Mouse (Mus musculus) cerebellum, adult 2 months (tissue): ENCODE measurements at regions not wholly inside any gene's neighbourhood (a gene's known extent, or its start where the extent isn't known, plus 50 kb on each side); places are given as distances from the start of the nearest gene placed in this dataset.

Source experiments
- DNase-seq, 2 experiments: peaks; one replicate each; pipeline ENCODE4 v3.0.0; 2021
- H3K27ac ChIP-seq: fragments of 200-500 bp; 2 replicates; pipeline ENCODE4 v1.5.1; 2012; ENCODE audit warnings: low read length, control low read depth, inconsistent platforms; ENCODE audit not compliant: insufficient read depth
- H3K27me3 ChIP-seq: fragments of 200-500 bp; 2 replicates; pipeline ENCODE4 v1.6.1; 2012; ENCODE audit warnings: inconsistent platforms, mild to moderate bottlenecking, low read length, moderate library complexity; ENCODE audit not compliant: control insufficient read depth, insufficient read depth
- H3K4me1 ChIP-seq: fragments of 200-500 bp; 2 replicates; pipeline ENCODE4 v1.6.1; 2011; ENCODE audit warnings: low read length; ENCODE audit not compliant: control insufficient read depth, insufficient read depth
- H3K4me3 ChIP-seq: fragments of 200-500 bp; replicated peaks from 2 replicates; pipeline ENCODE3; 2011; ENCODE audit warnings: mild to moderate bottlenecking, low read depth, low read length, control low read depth; ENCODE audit not compliant: insufficient read depth
- CTCF ChIP-seq: fragments of 200-500 bp; IDR thresholded peaks from 2 replicates; pipeline ENCODE4 v1.5.1; 2011; ENCODE audit warnings: low read depth, mild to moderate bottlenecking, control low read depth, low read length, moderate library complexity, borderline replicate concordance; ENCODE audit not compliant: insufficient read depth
- POLR2A ChIP-seq: fragments of 200-500 bp; IDR thresholded peaks from 2 replicates; pipeline ENCODE4 v1.6.1; 2011; ENCODE audit warnings: low read length, control low read depth, borderline replicate concordance; ENCODE audit not compliant: insufficient read depth
- WGBS: fragments of 180-500 bp; shearing (Covaris S2); methylation state at CpG from one replicate; pipeline ENCODE4 v1.1.7; 2018; 5-methylcytosine and 5-hydroxymethylcytosine counted together

- Histone ChIP-seq H3K27ac (no peak overlapping the region), H3K27me3 (no peaks in the 10 kb centered on the region), H3K4me3 (no peak overlapping the region), H3K4me1 (no peaks in the 10 kb centered on the region)
- no peak for DNase-seq
- no peak for TF ChIP-seq CTCF
- TF ChIP-seq POLR2A = no peak
- 58% methylated on average over 4 of the region's 4 CpGs for WGBS
Observed at GRCm38 (mm10) chr6:50767827-50768226, 113.6 kb upstream of the Npvf start.

DNA sequence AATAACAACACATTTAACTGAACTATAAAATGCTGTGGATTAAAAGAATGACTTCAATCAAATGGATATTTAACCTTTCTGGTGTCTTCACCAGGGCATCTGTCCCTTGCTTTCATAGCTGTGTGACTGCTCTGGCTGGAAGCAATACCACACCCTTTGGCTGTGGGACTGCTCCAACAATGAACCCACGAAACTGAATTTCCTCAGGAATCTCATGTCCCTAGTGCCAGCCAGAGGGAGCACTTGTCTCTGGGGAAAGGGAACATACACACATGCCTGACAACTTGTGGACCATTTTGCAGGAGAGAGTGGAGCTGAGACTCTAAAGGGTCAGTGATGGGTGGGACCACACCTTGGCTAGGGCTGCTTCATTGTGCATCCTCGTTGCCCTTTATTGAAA lies 114.9 kb upstream of the Npvf start:
- Histone ChIP-seq H3K27me3 (no peaks in the 10 kb centered on the region), H3K4me1 (no peaks in the 10 kb centered on the region), H3K4me3 (no peak overlapping the region), H3K27ac (no peak overlapping the region)
- 75% methylated on average over 2 of the region's 2 CpGs for WGBS
- TF ChIP-seq POLR2A (no peak), CTCF (no peak)
- no peak for DNase-seq

DNA sequence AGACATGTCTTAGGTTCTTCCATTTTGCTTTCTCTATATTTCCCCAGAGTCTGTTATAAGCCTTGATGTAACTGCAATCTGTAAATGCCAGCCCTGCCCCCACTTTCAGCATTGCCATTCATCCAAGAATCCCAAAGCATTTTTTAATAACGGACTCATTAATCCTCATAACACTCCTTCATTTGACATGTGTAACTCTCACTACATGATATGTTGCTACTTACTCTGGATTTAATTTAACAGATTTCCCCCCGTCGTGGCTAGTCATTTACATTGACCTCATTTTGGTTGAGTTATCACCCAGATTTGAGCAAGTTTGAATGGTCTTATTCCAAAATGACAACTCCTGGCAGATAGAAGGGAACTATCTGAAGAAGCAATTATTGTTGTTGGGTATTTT lies 116.2 kb upstream of the Npvf start:
- H3K4me3 ChIP-seq = no peak overlapping the region
- no peaks in the 10 kb centered on the region for H3K27me3 ChIP-seq
- H3K4me1 ChIP-seq = no peaks in the 10 kb centered on the region
- TF ChIP-seq POLR2A = no peak
- TF ChIP-seq CTCF = no peak
- DNase-seq = no peak
- 53% methylated on average over 3 of the region's 3 CpGs for WGBS
- no peak overlapping the region for H3K27ac ChIP-seq

- H3K4me3 ChIP-seq = no peak overlapping the region
- no peak overlapping the region for H3K27ac ChIP-seq
- WGBS = 83% methylated on average over 4 of the region's 4 CpGs
- H3K4me1 ChIP-seq = peaks cover 11% of the 10 kb centered on the region; the same call in 1 of the 2 replicates
- DNase-seq = peak in 1 of 2 experiments; percentile 17
- TF ChIP-seq CTCF (no peak), POLR2A (no peak)
- no peaks in the 10 kb centered on the region for H3K27me3 ChIP-seq
Observed at GRCm38 (mm10) chr6:50775637-50776036, 121.4 kb upstream of the Npvf start.

GRCm38 (mm10) chr6:50776236-50776832 lies 122.1 kb upstream of the Npvf start:
- no peak for TF ChIP-seq POLR2A
- no peak for TF ChIP-seq CTCF
- Histone ChIP-seq H3K4me1 (peaks cover 11% of the 10 kb centered on the region; the same call in 1 of the 2 replicates), H3K27me3 (no peaks in the 10 kb centered on the region), H3K27ac (no peak overlapping the region), H3K4me3 (no peak overlapping the region)
- WGBS = 73% methylated on average over 11 of the region's 11 CpGs
- no peak for DNase-seq

GRCm38 (mm10) chr6:50776931-50777495 lies 122.8 kb upstream of the Npvf start:
- no peak for TF ChIP-seq POLR2A
- TF ChIP-seq CTCF = no peak
- peak; percentile 23 to 40 for DNase-seq
- Histone ChIP-seq H3K4me1 (peaks cover 11% of the 10 kb centered on the region; the same call in 1 of the 2 replicates), H3K4me3 (no peak overlapping the region), H3K27me3 (no peaks in the 10 kb centered on the region), H3K27ac (no peak overlapping the region)
- 35% methylated on average over 10 of the region's 10 CpGs for WGBS

DNA sequence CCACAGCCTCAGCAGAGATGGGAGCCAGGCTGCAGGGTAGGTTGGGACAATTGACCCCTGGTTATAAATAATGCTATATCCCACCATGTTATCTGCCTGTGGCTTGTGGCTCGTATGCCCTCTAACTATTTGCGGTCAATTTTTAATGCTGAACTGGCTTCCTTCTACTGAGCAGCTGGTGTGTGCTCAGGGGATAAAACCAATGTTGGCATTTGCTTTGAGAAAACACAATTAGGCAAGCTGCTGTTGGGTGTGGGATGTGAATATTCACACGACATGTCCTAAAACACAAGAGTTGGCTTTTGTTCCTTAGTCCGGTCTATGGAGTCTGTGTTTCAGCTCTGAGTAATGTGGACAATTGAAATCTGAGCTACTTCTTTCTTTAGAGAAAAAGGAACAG lies 123.6 kb upstream of the Npvf start:
- Histone ChIP-seq H3K27ac (no peak overlapping the region), H3K4me3 (no peak overlapping the region), H3K27me3 (no peaks in the 10 kb centered on the region), H3K4me1 (peaks cover 11% of the 10 kb centered on the region; the same call in 1 of the 2 replicates)
- TF ChIP-seq POLR2A (no peak), CTCF (no peak)
- 70% methylated on average over 4 of the region's 4 CpGs for WGBS
- DNase-seq = no peak

- H3K4me3 ChIP-seq = no peak overlapping the region
- H3K27ac ChIP-seq = no peak overlapping the region
- H3K27me3 ChIP-seq = no peaks in the 10 kb centered on the region
- TF ChIP-seq POLR2A (no peak), CTCF (no peak)
- 95% methylated on average over 3 of the region's 3 CpGs for WGBS
- no peak for DNase-seq
- peaks cover 22% of the 10 kb centered on the region; the same call in 1 of the 2 replicates for H3K4me1 ChIP-seq
Observed at GRCm38 (mm10) chr6:50780677-50781076, 126.4 kb upstream of the Npvf start.
